Mouse (Mus musculus) small intestine, adult 2 months (tissue): ENCODE results near the gene Tmem223.

Source experiments
- CTCF ChIP-seq: fragments of 200-500 bp; IDR thresholded peaks from 2 replicates; pipeline ENCODE4 v1.5.1; 2012; ENCODE audit warnings: low read depth, mild to moderate bottlenecking, control low read depth, inconsistent platforms, low read length, moderate library complexity, mixed read lengths; ENCODE audit not compliant: insufficient replicate concordance, insufficient read length; ENCODE audit errors: extremely low read depth
- POLR2A ChIP-seq: fragments of 200-500 bp; IDR thresholded peaks from 2 replicates; pipeline ENCODE4 v1.6.1; 2012; ENCODE audit warnings: low read depth, mild to moderate bottlenecking, control low read depth, inconsistent platforms, low read length, moderate library complexity

DNA sequence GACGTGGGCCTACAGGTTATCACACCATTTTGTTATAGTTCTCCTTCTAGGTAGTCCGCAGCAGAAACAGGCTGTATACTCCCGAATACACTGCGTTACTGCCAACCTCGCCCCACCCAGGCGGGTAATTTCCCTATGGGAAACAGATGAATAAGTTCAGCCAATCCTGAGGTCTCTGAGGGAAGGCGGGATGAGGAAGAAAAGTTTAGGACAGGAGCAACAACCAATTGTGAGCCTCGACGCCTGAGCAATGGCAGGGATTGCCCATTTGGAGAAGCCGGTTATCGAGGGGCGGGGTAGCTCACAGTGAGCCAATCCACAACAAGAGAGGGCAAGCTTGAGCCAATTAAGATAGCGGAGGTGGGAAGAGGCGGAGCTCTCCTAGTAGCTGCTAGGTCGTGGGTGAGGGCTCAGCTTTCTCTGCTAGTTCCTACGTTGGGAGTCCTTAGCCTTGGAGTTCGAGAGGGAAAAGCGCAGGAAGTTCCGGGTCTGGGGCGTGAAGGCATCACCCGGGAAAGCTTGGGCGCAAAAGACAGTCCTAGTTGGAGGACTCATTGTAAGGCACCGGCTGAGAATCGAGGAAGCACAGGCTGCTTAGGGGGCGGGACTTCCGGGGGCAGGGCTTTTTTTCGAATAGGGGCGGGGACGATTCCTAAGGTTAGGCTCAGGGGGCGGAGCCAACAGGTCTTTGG, 31.5 kb downstream of the Tmem223 start, which contains the start of gene Zbtb3:
- TF ChIP-seq CTCF: no peak
- TF ChIP-seq POLR2A: peak; percentile 19; the same call in 1 of the 2 replicates
